ENCODE assay signal across 20 mouse cellular contexts in the genomic region with DNA sequence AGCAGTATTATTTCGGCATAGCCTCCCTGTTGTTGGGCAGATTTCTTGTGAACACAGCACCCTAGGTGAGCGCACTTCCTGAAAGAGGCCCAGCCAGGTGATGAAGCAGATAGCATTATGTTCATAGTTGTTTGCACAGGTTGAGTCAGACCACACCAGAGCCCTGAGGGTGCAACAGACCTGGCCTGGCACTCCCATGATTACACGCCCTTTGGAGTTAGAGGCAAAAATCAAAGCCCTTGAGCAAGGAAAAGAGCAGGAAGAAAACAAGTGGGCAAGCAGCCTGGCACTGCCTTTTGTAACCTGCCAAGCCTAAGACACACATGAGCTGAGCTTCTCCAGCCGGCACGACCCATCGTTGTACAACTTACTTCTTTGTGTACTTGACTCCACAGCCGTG. TPM values are rescaled to one million over a fixed set of nuclear protein-coding genes. Genes with fewer than 3 reads are reported as not detected.
DNase-seq lines count a peak whose midpoint lies in the region; ATAC-seq and TF ChIP-seq lines count a peak whose summit lies in the region.
"Had no signal": no experiment of that assay in that cellular context is flagged by ENCODE, and none has a peak within 500 bp of the region (broad histone marks: within the 10 kb centered on the region; RNA-seq: fewer than 3 reads in every experiment).

No protein-coding gene starts in this region.

- WGBS in liver, postnatal 0 days (ENCODE audit: insufficient replicate concordance): 86% methylated on average over 7 of the region's 7 CpGs
- WGBS in liver, embryonic 11.5 days: 95% methylated on average over 7 of the region's 7 CpGs
- 76% methylated on average over 7 of the region's 7 CpGs for WGBS in intestine, embryonic 14.5 days
- whole genome bisulfite sequencing in lung, adult 2 months: 73% methylated on average over 7 of the region's 7 CpGs
- 77% methylated on average over 7 of the region's 7 CpGs for WGBS in stomach, embryonic 14.5 days

- peaks cover 29% of the 10 kb centered on the region for H3K36me3 ChIP-seq in liver, postnatal 0 days (replicated peaks; ENCODE audit: insufficient read depth, low read length)
- peaks cover 9% of the 10 kb centered on the region for H3K36me3 ChIP-seq in liver, embryonic 11.5 days (ENCODE audit: control insufficient read depth, insufficient read depth, low read length)
- peaks cover 53% of the 10 kb centered on the region for H3K36me3 ChIP-seq in intestine, embryonic 14.5 days (ENCODE audit: control insufficient read depth, insufficient read depth, low read length)
- peaks cover 38% of the 10 kb centered on the region for H3K36me3 ChIP-seq in stomach, embryonic 14.5 days (ENCODE audit: control insufficient read depth, insufficient read depth, low read length)

- TF ChIP-seq EP300 in liver, postnatal 0 days (IDR thresholded peaks at IDR 0.05; ENCODE audit: low read depth): no peak

- no peaks in the 10 kb centered on the region for H3K4me1 ChIP-seq in liver, postnatal 0 days (ENCODE audit: insufficient read depth)
- no peaks in the 10 kb centered on the region for H3K4me1 ChIP-seq in liver, embryonic 11.5 days (replicated peaks; ENCODE audit: control insufficient read depth, insufficient read depth, low read length)
- no peaks in the 10 kb centered on the region for H3K4me1 ChIP-seq in intestine, embryonic 14.5 days (replicated peaks; ENCODE audit: control insufficient read depth, insufficient read depth, low read length)
- H3K4me1 ChIP-seq in lung, adult 2 months (ENCODE audit: control insufficient read depth, insufficient read depth, low read length): no peaks in the 10 kb centered on the region
- H3K4me1 ChIP-seq in stomach, embryonic 14.5 days (ENCODE audit: control insufficient read depth, insufficient read depth, low read length): no peaks in the 10 kb centered on the region
- H3K4me1 ChIP-seq: forebrain, embryonic 15.5 days; heart, embryonic 12.5 days; midbrain, embryonic 12.5 days had no signal

- no peak for TF ChIP-seq POLR2A in lung, adult 2 months (IDR thresholded peaks at IDR 0.05; ENCODE audit: borderline replicate concordance, extremely low read depth, low read depth, low read length)

- DNase-seq in liver, postnatal 0 days: no peak
- DNase-seq in liver, embryonic 11.5 days (ENCODE audit: low spot score): no peak
- no peak for DNase-seq in intestine, embryonic 14.5 days (ENCODE audit: low spot score)
- DNase-seq in lung, adult 2 months: peak; percentile 29
- no peak for DNase-seq in thymus, postnatal 0 days (ENCODE audit: low spot score)
- DNase-seq in left cerebral cortex, adult 18-20 months (ENCODE audit: low spot score in 2 of 2): no peak
- no peak for DNase-seq in layer of hippocampus, postnatal 25 days (ENCODE audit: extremely low spot score in 1 of 2, low spot score in 1 of 2)
- DNase-seq: cerebellum, postnatal 10 days; gastrocnemius, postnatal 14 days; retina, postnatal 1 day; thymus, postnatal 25 days had no signal

- H3K27ac ChIP-seq in liver, postnatal 0 days (ENCODE audit: low read depth): no peak overlapping the region
- H3K27ac ChIP-seq in liver, embryonic 11.5 days (ENCODE audit: low read depth, low read length): no peak overlapping the region
- peak overlapping the region; percentile 39 for H3K27ac ChIP-seq in intestine, embryonic 14.5 days (ENCODE audit: low read depth)
- peak overlapping the region; percentile 82 for H3K27ac ChIP-seq in stomach, embryonic 14.5 days (ENCODE audit: low read length)
- H3K27ac ChIP-seq: forebrain, embryonic 15.5 days; liver, embryonic 14.5 days; midbrain, embryonic 12.5 days had no signal

- no peak for TF ChIP-seq CTCF in liver, postnatal 0 days (IDR thresholded peaks at IDR 0.05; ENCODE audit: low read depth)
- TF ChIP-seq CTCF in lung, adult 2 months (IDR thresholded peaks at IDR 0.05; ENCODE audit: insufficient read depth, low read length): no peak

- ATAC-seq in liver, postnatal 0 days: peak; percentile 97
- no peak for ATAC-seq in liver, embryonic 11.5 days (replicated peaks; ENCODE audit: low FRiP score)
- ATAC-seq in intestine, embryonic 14.5 days (replicated peaks; ENCODE audit: low FRiP score, low TSS enrichment, low read depth): peak; percentile 96
- ATAC-seq in stomach, embryonic 14.5 days (ENCODE audit: insufficient number of reproducible peaks, insufficient read depth, low FRiP score, low read depth): peak; percentile 96
- ATAC-seq: forebrain, embryonic 15.5 days had no signal

- H3K9me3 ChIP-seq in liver, postnatal 0 days (ENCODE audit: low read length): no peaks in the 10 kb centered on the region
- no peaks in the 10 kb centered on the region for H3K9me3 ChIP-seq in liver, embryonic 11.5 days (ENCODE audit: control insufficient read depth, low read length)
- H3K9me3 ChIP-seq in intestine, embryonic 14.5 days (ENCODE audit: control insufficient read depth, low read length): no peaks in the 10 kb centered on the region
- H3K9me3 ChIP-seq in stomach, embryonic 14.5 days (ENCODE audit: control insufficient read depth, low read depth, low read length): no peaks in the 10 kb centered on the region
- H3K9me3 ChIP-seq: forebrain, embryonic 15.5 days; heart, embryonic 12.5 days; midbrain, embryonic 12.5 days had no signal

- H3K27me3 ChIP-seq in liver, postnatal 0 days (ENCODE audit: insufficient read depth, low read length): no peaks in the 10 kb centered on the region
- no peaks in the 10 kb centered on the region for H3K27me3 ChIP-seq in liver, embryonic 11.5 days (replicated peaks; ENCODE audit: control insufficient read depth, insufficient read depth, low read length)
- no peaks in the 10 kb centered on the region for H3K27me3 ChIP-seq in intestine, embryonic 14.5 days (replicated peaks; ENCODE audit: control insufficient read depth, insufficient read depth, low read length)
- no peaks in the 10 kb centered on the region for H3K27me3 ChIP-seq in stomach, embryonic 14.5 days (ENCODE audit: control insufficient read depth, insufficient read depth, low read length)
- H3K27me3 ChIP-seq: forebrain, embryonic 15.5 days; heart, embryonic 12.5 days; midbrain, embryonic 12.5 days had no signal

- no peak overlapping the region for H3K4me2 ChIP-seq in liver, postnatal 0 days (ENCODE audit: low read depth, low read length)
- no peak overlapping the region for H3K4me2 ChIP-seq in liver, embryonic 11.5 days
- H3K4me2 ChIP-seq in intestine, embryonic 14.5 days (ENCODE audit: low read length): no peak overlapping the region
- no peak overlapping the region; the same call in 1 of the 2 replicates for H3K4me2 ChIP-seq in stomach, embryonic 14.5 days (replicated peaks; ENCODE audit: low read depth, low read length)
- H3K4me2 ChIP-seq: forebrain, embryonic 15.5 days; heart, embryonic 12.5 days; midbrain, embryonic 12.5 days had no signal

- no peak overlapping the region for H3K9ac ChIP-seq in liver, postnatal 0 days (replicated peaks)
- H3K9ac ChIP-seq in liver, embryonic 11.5 days (ENCODE audit: low read depth, low read length): no peak overlapping the region
- H3K9ac ChIP-seq in intestine, embryonic 14.5 days (ENCODE audit: low read length): no peak overlapping the region
- no peak overlapping the region for H3K9ac ChIP-seq in stomach, embryonic 14.5 days (replicated peaks; ENCODE audit: low read depth, low read length)
- H3K9ac ChIP-seq: forebrain, embryonic 15.5 days; heart, embryonic 12.5 days; liver, embryonic 14.5 days; midbrain, embryonic 12.5 days had no signal

- H3K4me3 ChIP-seq in liver, postnatal 0 days (ENCODE audit: low read depth, low read length): no peak overlapping the region
- H3K4me3 ChIP-seq in liver, embryonic 11.5 days (ENCODE audit: low read depth, low read length): no peak overlapping the region
- H3K4me3 ChIP-seq in intestine, embryonic 14.5 days (ENCODE audit: low read depth, low read length): no peak overlapping the region
- no peak overlapping the region for H3K4me3 ChIP-seq in lung, adult 2 months (replicated peaks; ENCODE audit: extremely low read depth, low read depth, low read length)
- no peak overlapping the region for H3K4me3 ChIP-seq in stomach, embryonic 14.5 days (ENCODE audit: low read depth, low read length)
- H3K4me3 ChIP-seq: forebrain, embryonic 15.5 days; heart, embryonic 12.5 days; midbrain, embryonic 12.5 days had no signal

RNA-seq across cellular contexts. Expression of gene Slfnl1, which starts 15.5 kb away (rescaled TPM):
- polyA plus RNA-seq in liver, postnatal 0 days (2015; fragmentation: Nextera tagmentation; extraction: Ambion mirVana): not detected in 2 replicates
- polyA plus RNA-seq in liver, embryonic 11.5 days (2014; fragmentation: Nextera tagmentation; extraction: Ambion mirVana): 0.10 TPM in 1 of 2 replicates, not detected in the other
- not detected in 2 replicates for polyA plus RNA-seq in intestine, embryonic 14.5 days (2014; fragmentation: Nextera tagmentation; extraction: Ambion mirVana)
- polyA plus RNA-seq in lung, adult 2 months (2012; rRNA removed): 0.12 and 0.26 TPM in 2 replicates
- polyA plus RNA-seq in stomach, embryonic 14.5 days (2014; fragmentation: Nextera tagmentation; extraction: Ambion mirVana): 0.14 TPM in 1 of 2 replicates, not detected in the other
- not detected in 2 replicates for polyA plus RNA-seq in thymus, postnatal 0 days (2015; fragmentation: Nextera tagmentation; extraction: Ambion mirVana)
- under 1 TPM in 1 of 2 experiments, not detected in 1; 0.19 TPM for total RNA-seq in left cerebral cortex, adult 18-20 months (2021)
- total RNA-seq in layer of hippocampus, postnatal 25 days (2021): under 1 TPM; 0.25 to 0.33 TPM
- total RNA-seq: gastrocnemius, postnatal 14 days; left cerebral cortex, postnatal 25 days had no signal
- polyA plus RNA-seq: embryonic facial prominence, embryonic 11.5 days; forebrain, embryonic 15.5 days; heart, embryonic 12.5 days; liver, embryonic 14.5 days; neural tube, embryonic 11.5 days; spleen, adult 2 months had no signal

RNA-seq across cellular contexts. Expression of gene Ctps, which starts 53.6 kb away (rescaled TPM):
- polyA plus RNA-seq in liver, postnatal 0 days (2015; fragmentation: Nextera tagmentation; extraction: Ambion mirVana): 13.8 and 14.5 TPM in 2 replicates
- polyA plus RNA-seq in liver, embryonic 11.5 days (2014; fragmentation: Nextera tagmentation; extraction: Ambion mirVana): 102 and 116 TPM in 2 replicates
- polyA plus RNA-seq in intestine, embryonic 14.5 days (2014; fragmentation: Nextera tagmentation; extraction: Ambion mirVana): 94.5 and 107 TPM in 2 replicates
- 7.7 and 10.2 TPM in 2 replicates for polyA plus RNA-seq in lung, adult 2 months (2012; rRNA removed)
- polyA plus RNA-seq in stomach, embryonic 14.5 days (2014; fragmentation: Nextera tagmentation; extraction: Ambion mirVana): 79.7 and 88.2 TPM in 2 replicates
- polyA plus RNA-seq in thymus, postnatal 0 days (2015; fragmentation: Nextera tagmentation; extraction: Ambion mirVana): 61.6 and 63.5 TPM in 2 replicates
- 10 to 100 TPM; 39.8 to 43.2 TPM for total RNA-seq in left cerebral cortex, adult 18-20 months (2021)
- 10 to 100 TPM; 40.1 to 41.7 TPM for total RNA-seq in layer of hippocampus, postnatal 25 days (2021)

Comparison
In these comparisons a context has a peak if more than half of its experiments do, and no peak if none do; other contexts are left out.
1. H3K27ac ChIP-seq: peak in intestine, embryonic 14.5 days (single experiment) and stomach, embryonic 14.5 days (single experiment); none in liver, postnatal 0 days (single experiment) and liver, embryonic 11.5 days (single experiment).